ENCODE assay signal across 13 mouse cellular contexts in genomic region chr14:16897747-16898544, GRCm38 (mm10).
DNase-seq lines count a peak whose midpoint lies in the region; ATAC-seq and TF ChIP-seq lines count a peak whose summit lies in the region.
"Had no signal": no experiment of that assay in that cellular context is flagged by ENCODE, and none has a peak within 500 bp of the region (broad histone marks: within the 10 kb centered on the region; RNA-seq: fewer than 3 reads in every experiment).

No protein-coding gene starts in this region.

- WGBS in embryonic facial prominence, embryonic 12.5 days: 47% methylated on average over 3 of the region's 3 CpGs
- 51% methylated on average over 3 of the region's 3 CpGs for WGBS in embryonic facial prominence, embryonic 10.5 days
- 50% methylated on average over 3 of the region's 3 CpGs for WGBS in midbrain, embryonic 15.5 days
- WGBS in midbrain, embryonic 10.5 days: 58% methylated on average over 3 of the region's 3 CpGs
- 18% methylated on average over 3 of the region's 3 CpGs for WGBS in hindbrain, postnatal 0 days
- 64% methylated on average over 3 of the region's 3 CpGs for WGBS in forebrain, embryonic 11.5 days

- H3K4me3 ChIP-seq in embryonic facial prominence, embryonic 12.5 days: no peak overlapping the region
- H3K4me3 ChIP-seq in embryonic facial prominence, embryonic 10.5 days: no peak overlapping the region
- H3K4me3 ChIP-seq in midbrain, embryonic 15.5 days: no peak overlapping the region
- no peak overlapping the region for H3K4me3 ChIP-seq in midbrain, embryonic 10.5 days
- H3K4me3 ChIP-seq in hindbrain, postnatal 0 days (ENCODE audit: low read length): no peak overlapping the region
- no peak overlapping the region for H3K4me3 ChIP-seq in forebrain, embryonic 11.5 days (ENCODE audit: low read depth, low read length)
- H3K4me3 ChIP-seq: forebrain, embryonic 15.5 days; limb, embryonic 12.5 days had no signal

- H3K9me3 ChIP-seq in embryonic facial prominence, embryonic 12.5 days: no peaks in the 10 kb centered on the region
- no peaks in the 10 kb centered on the region for H3K9me3 ChIP-seq in embryonic facial prominence, embryonic 10.5 days
- no peaks in the 10 kb centered on the region for H3K9me3 ChIP-seq in midbrain, embryonic 15.5 days
- no peaks in the 10 kb centered on the region for H3K9me3 ChIP-seq in midbrain, embryonic 10.5 days (replicated peaks)
- H3K9me3 ChIP-seq in hindbrain, postnatal 0 days (ENCODE audit: low read length): no peaks in the 10 kb centered on the region
- no peaks in the 10 kb centered on the region for H3K9me3 ChIP-seq in forebrain, embryonic 11.5 days (ENCODE audit: control insufficient read depth, low read length)
- H3K9me3 ChIP-seq: forebrain, embryonic 15.5 days; limb, embryonic 12.5 days had no signal

- no peak overlapping the region for H3K4me2 ChIP-seq in embryonic facial prominence, embryonic 12.5 days (replicated peaks)
- H3K4me2 ChIP-seq in midbrain, embryonic 15.5 days: no peak overlapping the region
- H3K4me2 ChIP-seq in hindbrain, postnatal 0 days (ENCODE audit: low read depth, low read length): no peak overlapping the region
- no peak overlapping the region for H3K4me2 ChIP-seq in forebrain, embryonic 11.5 days (ENCODE audit: low read depth, low read length, severe bottlenecking)
- H3K4me2 ChIP-seq: forebrain, embryonic 15.5 days; limb, embryonic 12.5 days had no signal

- no peak for TF ChIP-seq CTCF in hindbrain, postnatal 0 days (IDR thresholded peaks at IDR 0.05; ENCODE audit: low read depth)

- H3K9ac ChIP-seq in embryonic facial prominence, embryonic 12.5 days: no peak overlapping the region
- no peak overlapping the region for H3K9ac ChIP-seq in midbrain, embryonic 15.5 days
- no peak overlapping the region for H3K9ac ChIP-seq in hindbrain, postnatal 0 days (replicated peaks; ENCODE audit: low read length)
- H3K9ac ChIP-seq in forebrain, embryonic 11.5 days (ENCODE audit: low read length): no peak overlapping the region
- H3K9ac ChIP-seq: forebrain, embryonic 15.5 days; limb, embryonic 12.5 days had no signal

- 0 out of 2 replicates have a peak, but pooled peaks have one; percentile 22 for ATAC-seq in embryonic facial prominence, embryonic 12.5 days (ENCODE audit: insufficient number of reproducible peaks, insufficient read depth, low FRiP score, low TSS enrichment)
- peak; percentile 60; the same call in 1 of the 2 replicates for ATAC-seq in midbrain, embryonic 15.5 days (replicated peaks)
- peak; percentile 56; the same call in 1 of the 2 replicates for ATAC-seq in hindbrain, postnatal 0 days
- ATAC-seq in forebrain, embryonic 11.5 days (replicated peaks; ENCODE audit: low FRiP score): no peak
- ATAC-seq: forebrain, embryonic 15.5 days had no signal

- 0 out of 2 replicates have a peak, but pooled peaks cover 13% of the 10 kb centered on the region for H3K4me1 ChIP-seq in embryonic facial prominence, embryonic 12.5 days
- H3K4me1 ChIP-seq in embryonic facial prominence, embryonic 10.5 days: peaks cover 10% of the 10 kb centered on the region
- H3K4me1 ChIP-seq in midbrain, embryonic 15.5 days: peaks cover 4% of the 10 kb centered on the region; the same call in 1 of the 2 replicates
- H3K4me1 ChIP-seq in midbrain, embryonic 10.5 days: peaks cover 5% of the 10 kb centered on the region; the same call in 1 of the 2 replicates
- peaks cover 9% of the 10 kb centered on the region for H3K4me1 ChIP-seq in hindbrain, postnatal 0 days (ENCODE audit: insufficient read depth, low read length)
- H3K4me1 ChIP-seq in forebrain, embryonic 11.5 days (replicated peaks; ENCODE audit: control insufficient read depth, insufficient read depth, low read length): no peaks in the 10 kb centered on the region
- H3K4me1 ChIP-seq: forebrain, embryonic 15.5 days had no signal

- intact Hi-C loops in left cerebral cortex, postnatal 10 days (cut with DNase I): no loop called here

- no peak for DNase-seq in embryonic facial prominence, embryonic 10.5 days (ENCODE audit: low spot score)
- DNase-seq in midbrain, embryonic 10.5 days (ENCODE audit: low spot score): no peak
- peak; percentile 23 for DNase-seq in hindbrain, postnatal 0 days (ENCODE audit: low spot score)
- DNase-seq in yolk sac, embryonic 10.5 days (ENCODE audit: low spot score): peak; percentile 34
- DNase-seq in forebrain, embryonic 11.5 days (ENCODE audit: low spot score): no peak
- DNase-seq in left cerebral cortex, postnatal 10 days (ENCODE audit: extremely low spot score in 1 of 2, low spot score in 2 of 2): no peak
- DNase-seq: cerebellum, postnatal 25 days; gastrocnemius, postnatal 36 days; thymus, postnatal 4 days had no signal

- no peak overlapping the region for H3K27ac ChIP-seq in embryonic facial prominence, embryonic 12.5 days
- H3K27ac ChIP-seq in embryonic facial prominence, embryonic 10.5 days (replicated peaks): no peak overlapping the region
- no peak overlapping the region for H3K27ac ChIP-seq in midbrain, embryonic 15.5 days
- H3K27ac ChIP-seq in midbrain, embryonic 10.5 days (replicated peaks): no peak overlapping the region
- H3K27ac ChIP-seq in hindbrain, postnatal 0 days: no peak overlapping the region
- no peak overlapping the region for H3K27ac ChIP-seq in forebrain, embryonic 11.5 days (ENCODE audit: low read depth, low read length)
- H3K27ac ChIP-seq: forebrain, embryonic 15.5 days; limb, embryonic 12.5 days had no signal

- H3K36me3 ChIP-seq in embryonic facial prominence, embryonic 12.5 days: no peaks in the 10 kb centered on the region
- H3K36me3 ChIP-seq in embryonic facial prominence, embryonic 10.5 days (replicated peaks): no peaks in the 10 kb centered on the region
- H3K36me3 ChIP-seq in midbrain, embryonic 15.5 days (replicated peaks): no peaks in the 10 kb centered on the region
- H3K36me3 ChIP-seq in midbrain, embryonic 10.5 days: no peaks in the 10 kb centered on the region
- H3K36me3 ChIP-seq in hindbrain, postnatal 0 days (ENCODE audit: insufficient read depth, low read length): no peaks in the 10 kb centered on the region
- H3K36me3 ChIP-seq in forebrain, embryonic 11.5 days (ENCODE audit: control insufficient read depth, insufficient read depth, low read length): no peaks in the 10 kb centered on the region
- H3K36me3 ChIP-seq: forebrain, embryonic 15.5 days; limb, embryonic 12.5 days had no signal

- no peaks in the 10 kb centered on the region for H3K27me3 ChIP-seq in embryonic facial prominence, embryonic 12.5 days
- H3K27me3 ChIP-seq in embryonic facial prominence, embryonic 10.5 days (replicated peaks; ENCODE audit: low read depth, poor library complexity, severe bottlenecking): no peaks in the 10 kb centered on the region
- H3K27me3 ChIP-seq in midbrain, embryonic 15.5 days (replicated peaks): no peaks in the 10 kb centered on the region
- H3K27me3 ChIP-seq in midbrain, embryonic 10.5 days (ENCODE audit: low read depth, poor library complexity, severe bottlenecking): no peaks in the 10 kb centered on the region
- H3K27me3 ChIP-seq in hindbrain, postnatal 0 days (ENCODE audit: insufficient read depth, low read length): no peaks in the 10 kb centered on the region
- no peaks in the 10 kb centered on the region for H3K27me3 ChIP-seq in forebrain, embryonic 11.5 days (ENCODE audit: control insufficient read depth, insufficient read depth, low read length)
- H3K27me3 ChIP-seq: forebrain, embryonic 15.5 days; limb, embryonic 12.5 days had no signal

Comparison
In these comparisons a context has a peak if more than half of its experiments do, and no peak if none do; other contexts are left out.
1. DNase-seq: peak in hindbrain, postnatal 0 days (single experiment) and yolk sac, embryonic 10.5 days (single experiment); none in embryonic facial prominence, embryonic 10.5 days (single experiment), midbrain, embryonic 10.5 days (single experiment), forebrain, embryonic 11.5 days (single experiment) and left cerebral cortex, postnatal 10 days (0 of 2).